Mouse (Mus musculus) natural killer cell, adult 2 months (primary cell): ENCODE data around the gene Plpp1.

Experiments
- DNase-seq, 2 experiments: peaks; one replicate each; pipeline ENCODE4 v3.0.0; 2022; ENCODE audit warnings: low spot score in 2 of 2

Gene Plpp1

GRCm38 (mm10) chr13:112860370-112860769 lies 59.8 kb downstream of the Plpp1 start:
- no peak for DNase-seq

- DNase-seq = no peak
Observed at GRCm38 (mm10) chr13:112860911-112861310, 60.3 kb downstream of the Plpp1 start.

GRCm38 (mm10) chr13:112861825-112862306 lies 61.3 kb downstream of the Plpp1 start:
- no peak for DNase-seq

GRCm38 (mm10) chr13:112862342-112862741 lies 61.8 kb downstream of the Plpp1 start:
- DNase-seq = no peak

- no peak for DNase-seq
Observed at GRCm38 (mm10) chr13:112862978-112863677, 62.5 kb downstream of the Plpp1 start.

- DNase-seq = no peak
Observed at GRCm38 (mm10) chr13:112866782-112867181, 66.2 kb downstream of the Plpp1 start.

GRCm38 (mm10) chr13:112867381-112867780 lies 66.8 kb downstream of the Plpp1 start:
- DNase-seq = no peak

GRCm38 (mm10) chr13:112870039-112870690 lies 69.6 kb downstream of the Plpp1 start:
- DNase-seq = no peak

GRCm38 (mm10) chr13:112871500-112872266 lies 71.1 kb downstream of the Plpp1 start:
- no peak for DNase-seq

GRCm38 (mm10) chr13:112887234-112887633 lies 86.6 kb downstream of the Plpp1 start:
- DNase-seq = no peak

- DNase-seq = no peak
Observed at GRCm38 (mm10) chr13:112902176-112902575, 101.6 kb downstream of the Plpp1 start.

- DNase-seq = peak in 1 of 2 experiments; percentile 24
Observed at GRCm38 (mm10) chr13:112909663-112910062, 109.1 kb downstream of the Plpp1 start.

- no peak for DNase-seq
Observed at GRCm38 (mm10) chr13:112910434-112910833, 109.8 kb downstream of the Plpp1 start.
